Mouse (Mus musculus) limb, embryonic 15.5 days (tissue): ENCODE data around the gene Adamts15. TPM values are rescaled to one million over a fixed set of nuclear protein-coding genes. Genes with fewer than 3 reads are reported as not detected.

Experiments used
- ATAC-seq: fragments of 200-750 bp; cut with Nextera tagmentation; 2 replicates; pipeline ENCODE4 v1.8.0; 2017; ENCODE audit warnings: low read depth, moderate TSS enrichment; ENCODE audit not compliant: insufficient number of reproducible peaks, low FRiP score, low TSS enrichment
- H3K27ac ChIP-seq: fragments of 300-500 bp; sonication (generic); 2 replicates; pipeline ENCODE4 v1.5.1; 2015; ENCODE audit warnings: moderate library complexity, mild to moderate bottlenecking, inconsistent platforms
- H3K27me3 ChIP-seq: fragments of 300-500 bp; sonication (generic); 2 replicates; pipeline ENCODE4 v1.6.1; 2015; ENCODE audit warnings: inconsistent platforms
- H3K36me3 ChIP-seq: fragments of 300-500 bp; sonication (generic); 2 replicates; pipeline ENCODE4 v1.6.1; 2015; ENCODE audit warnings: inconsistent platforms
- H3K4me1 ChIP-seq: fragments of 300-500 bp; sonication (generic); 2 replicates; pipeline ENCODE4 v1.6.1; 2015; ENCODE audit warnings: inconsistent platforms
- H3K4me2 ChIP-seq: fragments of 300-500 bp; sonication (generic); 2 replicates; pipeline ENCODE4 v1.6.1; 2015; ENCODE audit warnings: mild to moderate bottlenecking, inconsistent platforms
- H3K4me3 ChIP-seq: fragments of 300-500 bp; sonication (generic); 2 replicates; pipeline ENCODE4 v1.5.1; 2015; ENCODE audit warnings: mild to moderate bottlenecking, inconsistent platforms
- H3K9ac ChIP-seq: fragments of 300-500 bp; sonication (generic); 2 replicates; pipeline ENCODE4 v1.6.1; 2015; ENCODE audit warnings: inconsistent platforms
- H3K9me3 ChIP-seq: fragments of 300-500 bp; sonication (generic); 2 replicates; pipeline ENCODE4 v1.6.1; 2016; ENCODE audit warnings: inconsistent platforms
- WGBS: fragments of 180-500 bp; shearing (Covaris S2); methylation state at CpG from one replicate; pipeline ENCODE4 v1.1.7; 2015; 5-methylcytosine and 5-hydroxymethylcytosine counted together
- polyA plus RNA-seq: library from polyadenylated mRNA; unstranded; fragments of >200 nt; fragmentation: Nextera tagmentation; extraction: Ambion mirVana; gene quantifications from 2 replicates; pipeline ENCODE4 v1.2.1, GENCODE M21; 2015

Adamts15 gene
- polyA plus RNA-seq, 1 experiment from 2014 or later: 26.9 TPM

DNA sequence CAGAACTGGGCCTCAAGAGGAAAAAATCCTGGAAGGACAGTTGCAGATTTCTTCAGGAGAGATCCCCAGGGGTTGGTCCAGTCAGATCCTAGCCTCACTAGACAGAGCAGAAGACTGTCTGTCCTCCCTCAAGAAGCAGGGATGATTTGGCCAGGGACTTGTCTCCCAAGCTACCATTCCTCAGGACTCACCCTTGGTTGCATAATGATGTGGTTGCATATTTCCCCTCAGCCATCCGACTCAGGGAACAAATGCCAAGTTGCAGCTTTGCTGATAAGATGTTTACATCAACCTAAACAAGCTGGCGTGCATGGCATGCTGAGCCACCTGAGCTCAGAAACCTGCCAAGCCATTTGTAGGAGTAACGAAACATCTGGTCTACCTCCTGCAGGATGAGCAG lies 27.2 kb upstream of the Adamts15 start:
- H3K9ac ChIP-seq: no peak overlapping the region
- H3K27me3 ChIP-seq: peaks cover 26% of the 10 kb centered on the region
- WGBS: 79% methylated on average over 3 of the region's 3 CpGs
- H3K4me1 ChIP-seq: peaks cover 7% of the 10 kb centered on the region; the same call in 1 of the 2 replicates
- no peak overlapping the region for H3K4me2 ChIP-seq
- H3K36me3 ChIP-seq: no peaks in the 10 kb centered on the region
- no peak overlapping the region for H3K4me3 ChIP-seq
- no peaks in the 10 kb centered on the region for H3K9me3 ChIP-seq
- no peak for ATAC-seq
- H3K27ac ChIP-seq: no peak overlapping the region

DNA sequence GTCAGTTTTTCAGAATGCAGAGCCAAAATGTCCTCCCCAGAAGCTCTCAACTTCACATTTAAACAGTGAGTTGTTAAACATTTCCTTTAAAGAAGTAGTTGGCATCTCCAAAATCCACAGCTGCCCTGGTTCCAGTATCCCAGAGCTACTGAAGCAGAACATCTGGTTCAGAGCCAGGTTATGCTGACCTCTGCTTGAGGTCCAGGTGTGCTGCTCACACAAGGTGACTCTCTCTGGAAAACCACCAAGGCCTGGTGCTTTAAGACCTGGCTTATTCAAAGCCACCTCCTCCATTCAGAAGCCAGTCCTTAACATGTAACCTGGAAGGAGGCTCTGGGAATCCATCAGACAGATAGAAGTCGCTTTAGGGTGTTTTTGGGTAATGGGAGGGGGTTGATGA lies 23.0 kb upstream of the Adamts15 start:
- Histone ChIP-seq H3K4me2 (no peak overlapping the region), H3K9me3 (no peaks in the 10 kb centered on the region), H3K27ac (no peak overlapping the region), H3K9ac (no peak overlapping the region), H3K4me3 (no peak overlapping the region), H3K36me3 (no peaks in the 10 kb centered on the region), H3K4me1 (peaks cover 29% of the 10 kb centered on the region), H3K27me3 (peaks cover 67% of the 10 kb centered on the region)
- ATAC-seq: no peak
- 64% methylated on average over 1 of the region's 1 CpGs for WGBS

DNA sequence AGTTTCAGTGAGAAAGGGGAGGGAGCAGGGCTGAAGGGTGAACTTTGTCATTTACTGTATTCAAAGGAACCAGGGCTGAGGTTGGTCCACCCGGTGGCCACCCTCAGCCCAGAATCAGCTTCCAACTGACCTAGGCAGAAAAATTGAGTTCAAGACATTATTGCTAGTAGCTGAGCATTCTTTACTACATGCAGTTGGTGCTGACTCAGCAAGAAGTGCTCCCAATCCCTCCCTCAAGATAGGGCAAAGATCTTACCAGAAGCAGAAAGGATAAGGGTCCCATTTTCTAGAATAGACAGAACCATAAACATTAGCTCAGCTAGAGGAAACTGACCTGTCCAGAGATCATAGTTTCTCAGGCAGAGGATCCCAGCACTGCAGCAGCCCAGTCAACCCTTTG lies 22.0 kb upstream of the Adamts15 start:
- WGBS: 33% methylated on average over 1 of the region's 1 CpGs
- Histone ChIP-seq H3K9me3 (no peaks in the 10 kb centered on the region), H3K36me3 (no peaks in the 10 kb centered on the region), H3K9ac (no peak overlapping the region), H3K4me2 (peak overlapping the region; percentile 100; the same call in 1 of the 2 replicates), H3K4me1 (peaks cover 26% of the 10 kb centered on the region), H3K27ac (no peak overlapping the region), H3K4me3 (peak overlapping the region; percentile 57; the same call in 1 of the 2 replicates), H3K27me3 (peaks cover 67% of the 10 kb centered on the region)
- no peak for ATAC-seq

DNA sequence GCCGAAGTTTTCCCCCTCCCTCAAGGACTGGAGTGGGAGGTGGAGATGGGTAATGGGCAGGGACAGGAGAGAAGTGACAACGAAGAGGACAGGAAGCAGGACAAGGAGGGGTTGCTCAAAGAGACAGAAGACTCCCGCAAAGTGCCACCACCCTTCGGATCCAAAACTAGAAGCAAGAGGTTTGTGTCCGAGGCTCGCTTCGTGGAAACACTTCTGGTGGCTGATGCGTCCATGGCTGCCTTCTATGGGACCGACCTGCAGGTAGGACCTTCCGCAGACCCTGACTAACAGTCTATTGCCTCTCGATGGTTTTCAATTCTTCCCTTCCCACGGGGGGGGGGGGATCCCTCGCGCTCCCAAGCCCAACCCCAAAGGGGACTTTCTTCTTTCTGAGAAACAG lies 21.1 kb upstream of the Adamts15 start:
- Histone ChIP-seq H3K9me3 (no peaks in the 10 kb centered on the region), H3K36me3 (no peaks in the 10 kb centered on the region), H3K27me3 (peaks cover 75% of the 10 kb centered on the region), H3K4me2 (peak overlapping the region; percentile 100), H3K4me3 (peak overlapping the region; percentile 57), H3K27ac (no peak overlapping the region), H3K9ac (peak overlapping the region; percentile 53), H3K4me1 (peaks cover 26% of the 10 kb centered on the region)
- 4% methylated on average over 14 of the region's 14 CpGs for WGBS
- ATAC-seq: 0 out of 2 replicates have a peak, but pooled peaks have one; percentile 11

DNA sequence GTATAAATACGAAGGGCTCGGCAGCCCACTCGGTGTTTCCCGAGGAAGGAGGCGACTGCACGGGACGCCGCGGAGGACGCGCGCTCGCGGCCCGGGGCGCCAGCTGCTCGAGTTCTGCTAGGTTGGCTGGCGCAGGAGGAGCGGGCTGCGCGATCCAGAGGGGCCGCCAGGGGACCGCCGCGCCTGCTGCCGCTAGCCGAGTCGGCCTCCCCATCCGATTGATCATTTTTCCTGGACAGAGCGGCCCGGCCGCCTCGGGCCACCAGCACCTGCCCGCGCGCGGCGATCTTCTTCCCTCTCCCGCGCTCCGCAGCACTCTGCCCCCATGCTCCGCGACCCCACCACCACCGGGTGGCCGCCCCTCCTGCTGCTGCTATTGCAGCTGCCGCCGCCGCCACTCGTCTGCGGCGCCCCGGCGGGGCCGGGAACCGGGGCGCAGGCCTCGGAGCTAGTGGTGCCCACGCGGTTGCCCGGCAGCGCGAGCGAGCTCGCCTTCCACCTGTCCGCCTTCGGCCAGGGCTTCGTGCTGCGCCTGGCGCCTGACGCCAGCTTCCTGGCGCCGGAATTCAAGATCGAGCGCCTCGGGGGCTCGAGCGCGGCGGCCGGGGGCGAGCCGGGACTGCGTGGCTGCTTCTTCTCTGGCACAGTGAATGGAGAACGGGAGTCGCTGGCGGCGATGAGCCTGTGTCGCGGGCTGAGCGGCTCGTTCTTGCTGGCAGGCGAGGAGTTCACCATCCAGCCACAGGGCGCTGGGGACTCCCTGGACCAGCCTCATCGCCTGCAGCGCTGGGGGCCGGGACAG lies 20.5 kb upstream of the Adamts15 start, which contains the start of gene Adamts8:
Gene Adamts8, plus strand, starts transcription at position 51 of the 802 bp plus-strand sequence.
- Histone ChIP-seq H3K9me3 (no peaks in the 10 kb centered on the region), H3K27ac (no peak within 1 kb of the TSS), H3K4me2 (peak within 1 kb of the TSS; percentile 100), H3K9ac (peak within 1 kb of the TSS; percentile 53), H3K36me3 (no peaks in the 10 kb centered on the region), H3K4me1 (peaks cover 26% of the 10 kb centered on the region), H3K4me3 (peak within 1 kb of the TSS; percentile 57), H3K27me3 (peaks cover 75% of the 10 kb centered on the region)
- WGBS: under 1% methylated on average over 93 of the region's 96 CpGs
- ATAC-seq: no peak

DNA sequence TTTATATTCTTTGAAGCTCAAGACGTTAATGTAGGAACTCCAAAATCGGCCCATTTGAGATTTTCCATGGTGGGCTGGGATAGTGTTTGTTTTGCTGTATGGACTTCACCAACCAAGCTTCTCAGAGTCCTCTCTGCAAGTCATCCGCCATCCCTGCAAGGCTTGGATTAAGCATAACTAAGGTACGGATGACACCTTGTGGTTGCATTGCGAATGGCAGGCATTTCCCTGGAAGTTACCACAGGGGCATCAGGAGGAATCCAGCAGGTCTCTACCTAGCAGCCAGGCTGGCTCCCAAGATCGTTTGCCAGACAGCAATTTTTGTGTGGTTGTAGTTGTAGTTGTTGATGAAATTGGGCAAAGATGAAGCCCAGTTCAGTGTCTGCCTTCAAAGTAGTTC lies 18.1 kb upstream of the Adamts15 start:
- H3K36me3 ChIP-seq: no peaks in the 10 kb centered on the region
- H3K4me2 ChIP-seq: no peak overlapping the region
- ATAC-seq: no peak
- H3K4me1 ChIP-seq: peaks cover 29% of the 10 kb centered on the region
- H3K4me3 ChIP-seq: no peak overlapping the region
- H3K9me3 ChIP-seq: no peaks in the 10 kb centered on the region
- H3K27me3 ChIP-seq: peaks cover 58% of the 10 kb centered on the region
- H3K27ac ChIP-seq: no peak overlapping the region
- H3K9ac ChIP-seq: no peak overlapping the region
- 7% methylated on average over 6 of the region's 6 CpGs for WGBS

DNA sequence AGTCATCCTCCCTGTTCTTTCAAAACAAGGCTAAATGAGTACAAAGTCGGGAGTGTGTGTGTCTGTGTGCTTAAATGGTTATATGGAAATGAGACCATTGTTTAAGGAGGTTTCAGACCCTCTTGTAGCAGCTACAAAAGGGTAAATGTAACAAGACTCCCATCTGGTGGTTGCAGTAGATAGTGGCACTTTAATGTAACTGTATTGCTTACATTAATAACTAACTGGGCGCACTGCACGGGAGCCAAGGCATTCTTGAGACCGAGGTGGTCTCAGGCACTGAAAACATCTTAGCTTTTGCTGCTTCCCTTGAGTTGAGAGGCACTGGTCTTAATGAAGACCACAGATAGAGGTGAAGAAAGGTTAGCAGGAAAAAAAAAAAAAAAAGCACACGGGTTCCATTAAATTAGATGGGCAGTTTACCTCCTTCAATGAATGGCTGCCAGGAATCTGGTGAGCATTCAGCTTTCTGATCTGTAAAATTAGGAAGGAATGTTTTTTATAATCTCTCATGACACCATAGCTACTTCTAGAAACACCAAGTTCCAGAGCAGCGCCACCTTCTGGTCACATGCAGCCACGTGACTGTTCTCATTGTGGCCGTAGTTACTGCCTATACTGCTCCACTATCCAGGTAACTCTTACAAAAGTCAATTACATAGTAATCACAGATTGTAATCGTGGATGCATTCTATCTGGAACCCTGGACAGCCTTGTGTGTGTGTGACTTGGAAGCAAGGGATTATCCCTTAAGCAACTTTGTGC lies 14.6 kb upstream of the Adamts15 start:
- ATAC-seq: no peak
- 27% methylated on average over 9 of the region's 9 CpGs for WGBS

DNA sequence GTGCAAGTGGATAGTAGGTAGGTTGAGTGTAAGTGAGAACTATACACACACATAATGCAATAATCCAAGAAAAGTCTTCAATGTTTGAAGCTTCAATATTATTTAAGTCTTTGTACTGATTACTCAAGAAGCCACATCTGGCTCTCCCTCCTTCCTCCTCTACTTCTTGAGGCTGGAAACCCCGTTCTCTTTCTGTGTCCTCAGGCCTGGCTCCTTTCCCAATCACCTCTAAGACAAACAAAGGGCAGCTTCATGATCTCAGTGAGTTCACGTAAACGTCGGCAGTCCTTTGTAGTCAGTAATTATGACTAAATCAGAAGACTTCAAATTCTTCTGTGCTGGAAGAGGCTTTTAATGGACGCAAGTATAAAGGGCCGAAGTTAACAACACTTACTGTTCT lies 12.6 kb upstream of the Adamts15 start:
- Histone ChIP-seq H3K9me3 (no peaks in the 10 kb centered on the region), H3K4me3 (no peak overlapping the region), H3K4me1 (0 out of 2 replicates have a peak, but pooled peaks cover 3% of the 10 kb centered on the region), H3K36me3 (no peaks in the 10 kb centered on the region), H3K4me2 (no peak overlapping the region), H3K27me3 (peaks cover 8% of the 10 kb centered on the region; the same call in 1 of the 2 replicates), H3K9ac (no peak overlapping the region), H3K27ac (no peak overlapping the region)
- no peak for ATAC-seq
- WGBS: 38% methylated on average over 6 of the region's 6 CpGs

More for the DNA sequence above, 14.6 kb upstream of the Adamts15 start:
- peaks cover 6% of the 10 kb centered on the region; the same call in 1 of the 2 replicates for H3K4me1 ChIP-seq
- no peak overlapping the region for H3K9ac ChIP-seq
- no peaks in the 10 kb centered on the region for H3K9me3 ChIP-seq
- no peak overlapping the region for H3K4me3 ChIP-seq
- 0 out of 2 replicates have a peak overlapping the region, but pooled peaks have one; percentile 19 for H3K4me2 ChIP-seq
- H3K36me3 ChIP-seq: no peaks in the 10 kb centered on the region
- no peak overlapping the region for H3K27ac ChIP-seq
- H3K27me3 ChIP-seq: peaks cover 23% of the 10 kb centered on the region

DNA sequence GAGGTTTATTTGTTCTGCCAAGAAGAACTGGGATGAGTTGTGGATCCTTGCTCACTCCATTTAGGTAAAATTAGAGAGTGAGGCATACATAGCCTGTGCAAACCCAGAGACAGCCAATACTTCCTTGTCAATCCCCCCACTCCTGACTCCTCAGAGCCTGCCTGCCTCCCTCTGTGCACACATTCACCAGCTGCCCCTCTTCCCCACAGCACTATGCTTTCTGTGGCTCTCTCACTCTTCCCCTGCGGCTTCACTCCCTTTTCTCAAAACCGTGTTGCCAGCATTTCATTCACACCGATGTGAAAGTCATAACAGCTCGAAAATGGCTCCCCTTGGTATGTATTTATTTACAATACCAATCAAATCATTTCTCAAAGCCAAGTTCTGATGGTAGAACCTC lies 10.1 kb upstream of the Adamts15 start:
- H3K4me1 ChIP-seq: 0 out of 2 replicates have a peak, but pooled peaks cover 3% of the 10 kb centered on the region
- 73% methylated on average over 4 of the region's 4 CpGs for WGBS
- no peak overlapping the region for H3K9ac ChIP-seq
- H3K4me3 ChIP-seq: no peak overlapping the region
- no peak overlapping the region for H3K27ac ChIP-seq
- no peaks in the 10 kb centered on the region for H3K9me3 ChIP-seq
- no peaks in the 10 kb centered on the region for H3K27me3 ChIP-seq
- no peak overlapping the region for H3K4me2 ChIP-seq
- no peak for ATAC-seq
- H3K36me3 ChIP-seq: no peaks in the 10 kb centered on the region

DNA sequence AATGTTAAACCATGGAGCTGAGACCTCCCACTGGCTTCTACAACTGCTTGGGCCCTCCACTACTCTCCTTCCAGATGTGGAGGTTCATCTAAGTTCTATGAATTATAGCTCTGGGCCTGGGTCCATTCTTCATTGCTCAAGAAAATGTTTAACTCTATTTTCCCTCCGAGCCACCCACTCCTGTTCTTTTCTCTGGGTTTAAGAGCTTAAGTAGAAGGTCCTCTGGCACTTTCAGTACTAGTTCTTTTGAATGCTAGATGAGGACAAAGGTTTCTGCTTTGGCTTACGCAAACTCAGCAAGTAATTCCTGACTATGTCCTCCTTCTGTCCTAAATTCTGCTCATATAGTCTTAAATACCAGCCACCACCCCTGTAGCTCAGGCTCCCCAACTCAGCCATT lies 6.5 kb upstream of the Adamts15 start:
- Histone ChIP-seq H3K4me1 (no peaks in the 10 kb centered on the region), H3K4me2 (no peak overlapping the region), H3K4me3 (no peak overlapping the region), H3K27me3 (no peaks in the 10 kb centered on the region; the same call in 1 of the 2 replicates), H3K9ac (no peak overlapping the region), H3K27ac (no peak overlapping the region), H3K36me3 (no peaks in the 10 kb centered on the region), H3K9me3 (no peaks in the 10 kb centered on the region)
- no peak for ATAC-seq
- WGBS: 79% methylated on average over 2 of the region's 2 CpGs

DNA sequence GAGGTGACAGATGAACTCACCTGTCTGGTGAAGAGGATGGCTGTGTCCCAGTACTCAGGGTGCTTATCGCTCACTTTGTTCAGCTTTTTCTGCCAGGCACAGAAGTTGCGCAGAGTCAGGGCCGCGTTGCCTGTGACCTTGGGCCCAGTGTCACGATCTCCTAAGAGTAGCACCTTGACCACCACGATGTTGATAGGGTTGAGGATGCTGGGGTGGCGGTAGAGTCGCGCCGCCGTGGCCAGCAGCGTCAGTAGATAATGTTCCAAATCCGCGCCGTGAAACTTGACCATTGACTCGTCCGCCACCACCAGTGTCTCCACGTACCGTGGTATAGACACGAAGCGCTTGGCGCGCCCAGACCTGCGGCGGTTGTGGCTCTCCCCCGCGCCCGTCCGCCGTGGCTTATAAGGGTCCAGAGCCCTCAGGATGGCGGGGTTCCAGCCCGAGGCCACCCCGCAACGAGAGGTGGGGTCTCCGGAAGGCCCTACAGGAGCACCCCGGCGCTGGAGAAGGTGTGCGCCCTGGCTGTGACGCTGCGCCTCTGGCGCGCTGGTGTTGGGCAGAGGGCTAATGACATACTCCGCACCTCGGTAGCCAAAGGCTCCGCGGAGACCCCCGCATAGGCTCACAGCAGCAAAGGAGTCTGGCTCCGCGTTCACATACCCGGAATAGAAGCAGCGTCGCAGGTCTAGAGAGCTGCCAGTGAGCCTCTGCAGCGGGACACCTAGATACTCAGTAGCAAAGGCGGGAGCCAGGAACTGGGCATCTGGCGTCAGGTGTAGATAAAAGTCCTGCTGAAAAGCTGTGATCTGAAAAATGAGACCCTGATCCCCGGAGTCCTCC lies 770 bp downstream of the Adamts15 start:
- Histone ChIP-seq H3K36me3 (no peaks in the 10 kb centered on the region), H3K27me3 (peaks cover 27% of the 10 kb centered on the region), H3K9ac (peak overlapping the region; percentile 51), H3K4me2 (peak overlapping the region; percentile 91), H3K9me3 (no peaks in the 10 kb centered on the region), H3K4me3 (peak overlapping the region; percentile 61), H3K27ac (peak overlapping the region; percentile 82), H3K4me1 (peaks cover 49% of the 10 kb centered on the region)
- 5% methylated on average over 56 of the region's 56 CpGs for WGBS
- ATAC-seq: no peak
